Mouse (Mus musculus): ENCODE data around the gene Cd19. TPM values are rescaled to one million over a fixed set of nuclear protein-coding genes. Genes with fewer than 3 reads are reported as not detected.

The Cd19 gene
- not detected in 2 replicates for total RNA-seq (2017)

DNA sequence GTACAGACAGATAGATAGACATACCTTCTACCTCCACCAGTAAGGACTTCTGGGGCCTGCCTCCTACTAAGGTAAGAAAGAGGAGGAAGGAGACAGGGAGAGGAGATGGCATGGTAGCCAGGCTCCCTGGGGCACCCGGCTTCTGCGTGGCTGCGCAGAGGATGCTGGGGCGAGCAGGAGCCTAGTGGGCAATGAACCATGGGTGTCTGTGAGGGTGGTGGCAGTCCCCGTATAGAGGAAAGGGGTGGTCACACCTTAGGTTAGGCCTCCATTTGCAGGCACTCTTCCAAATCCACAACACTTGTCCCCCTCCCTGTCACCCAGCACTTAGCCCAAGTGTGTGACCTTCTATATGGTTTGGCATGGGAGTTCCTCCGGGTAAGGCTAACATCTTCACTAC is at the start of gene Cd19:
Gene Cd19 (minus strand): TSS at position 165 of the 400 bp plus-strand sequence.
- no peak for ATAC-seq (replicated peaks in 1 of 2; ENCODE audit: insufficient read depth in 1 of 2, low FRiP score in 2 of 2, low TSS enrichment in 1 of 2, low read depth in 1 of 2, poor library complexity in 2 of 2, severe bottlenecking in 2 of 2)

DNA sequence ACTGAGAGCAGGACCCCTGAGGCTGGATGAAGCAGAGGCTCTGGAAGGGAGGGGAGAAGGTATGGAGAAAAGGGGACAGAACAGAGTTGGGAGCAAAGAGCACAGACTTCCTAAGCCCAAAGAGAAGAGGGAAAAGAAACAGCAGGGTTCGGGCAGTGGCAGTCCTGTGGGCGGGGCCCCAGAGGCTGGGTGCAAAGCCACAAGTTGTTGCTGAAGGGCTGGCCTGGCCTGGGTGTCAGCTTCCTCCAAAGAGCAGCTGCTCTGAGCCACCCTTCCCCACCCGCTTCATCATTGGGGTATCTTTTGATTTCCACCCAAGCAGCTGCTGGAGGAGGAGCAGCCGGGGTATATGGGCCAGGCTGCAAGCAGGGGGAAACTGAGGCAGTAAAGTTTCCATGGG is 49.4 kb upstream of the Cd19 start:
- ATAC-seq (replicated peaks in 1 of 2; ENCODE audit: insufficient read depth in 1 of 2, low FRiP score in 2 of 2, low TSS enrichment in 1 of 2, low read depth in 1 of 2, poor library complexity in 2 of 2, severe bottlenecking in 2 of 2), result peak; percentile 72 to 81

- ATAC-seq (replicated peaks in 1 of 2; ENCODE audit: insufficient read depth in 1 of 2, low FRiP score in 2 of 2, low TSS enrichment in 1 of 2, low read depth in 1 of 2, poor library complexity in 2 of 2, severe bottlenecking in 2 of 2), result no peak
Observed at GRCm38 (mm10) chr7:126463547-126463946, 48.9 kb upstream of the Cd19 start.

GRCm38 (mm10) chr7:126463004-126463403 is 48.3 kb upstream of the Cd19 start, which contains the start of gene Atp2a1:
TSS of gene Atp2a1 (minus strand) at chr7:126463108.
- ATAC-seq (replicated peaks in 1 of 2; ENCODE audit: insufficient read depth in 1 of 2, low FRiP score in 2 of 2, low TSS enrichment in 1 of 2, low read depth in 1 of 2, poor library complexity in 2 of 2, severe bottlenecking in 2 of 2), result no peak

DNA sequence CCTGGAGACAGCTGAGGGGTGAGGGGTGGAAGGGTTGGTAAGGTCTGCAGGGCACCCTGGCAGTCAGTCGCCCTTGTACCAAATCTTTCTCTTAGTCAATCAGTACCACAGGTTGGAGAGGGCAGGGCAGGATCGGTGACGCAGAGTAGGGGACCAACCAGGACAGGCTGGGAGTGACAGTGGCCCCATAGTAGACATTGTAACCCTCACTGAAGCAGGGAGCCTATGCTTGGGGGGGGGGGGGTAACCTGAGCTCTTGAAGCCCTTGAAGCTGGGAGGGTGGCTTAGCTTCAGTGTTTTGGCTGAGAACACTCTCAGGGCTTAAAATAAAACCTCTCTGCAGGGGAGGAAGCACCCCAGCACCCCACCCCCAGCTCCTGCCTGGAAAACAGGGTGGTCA is 46.9 kb upstream of the Cd19 start:
- ATAC-seq (replicated peaks in 1 of 2; ENCODE audit: insufficient read depth in 1 of 2, low FRiP score in 2 of 2, low TSS enrichment in 1 of 2, low read depth in 1 of 2, poor library complexity in 2 of 2, severe bottlenecking in 2 of 2), result no peak

DNA sequence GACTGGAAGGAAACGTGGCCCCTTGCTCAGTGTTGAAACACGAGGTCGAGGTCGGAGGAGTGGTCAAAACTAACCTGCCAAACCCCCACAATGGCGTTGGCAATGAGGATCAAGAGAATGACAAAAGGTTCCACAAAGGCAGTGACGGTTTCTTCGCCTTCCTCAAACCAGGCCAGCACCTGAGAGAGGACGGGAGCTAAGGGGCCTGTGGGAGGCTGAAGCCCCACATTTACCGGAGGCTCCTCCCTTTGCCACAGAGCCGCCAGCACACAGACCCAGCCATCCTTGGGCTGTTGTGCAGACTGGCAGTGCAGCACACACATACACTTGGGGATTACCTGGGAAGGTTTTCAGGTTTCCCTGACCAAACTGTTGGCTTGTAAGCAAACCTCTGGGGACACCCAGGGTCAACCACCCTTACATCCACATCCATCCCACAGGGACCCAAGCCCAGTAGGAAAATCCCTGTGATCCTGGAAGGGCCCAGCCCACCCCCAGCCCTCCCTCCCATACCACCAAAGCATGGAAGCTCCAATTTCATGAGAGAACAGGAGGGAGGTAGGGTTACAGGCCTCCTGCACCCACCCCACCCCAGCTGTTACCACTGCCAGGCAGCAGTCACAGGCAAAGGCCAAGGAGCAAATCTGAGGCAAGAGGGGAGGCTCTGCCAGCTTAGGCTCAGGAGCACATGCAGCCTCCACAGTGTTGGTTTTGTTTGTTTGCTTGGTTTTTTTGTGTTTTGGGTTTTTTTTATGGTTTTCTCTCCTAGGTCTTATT is 46.1 kb upstream of the Cd19 start:
- ATAC-seq (replicated peaks in 1 of 2; ENCODE audit: insufficient read depth in 1 of 2, low FRiP score in 2 of 2, low TSS enrichment in 1 of 2, low read depth in 1 of 2, poor library complexity in 2 of 2, severe bottlenecking in 2 of 2), result no peak

DNA sequence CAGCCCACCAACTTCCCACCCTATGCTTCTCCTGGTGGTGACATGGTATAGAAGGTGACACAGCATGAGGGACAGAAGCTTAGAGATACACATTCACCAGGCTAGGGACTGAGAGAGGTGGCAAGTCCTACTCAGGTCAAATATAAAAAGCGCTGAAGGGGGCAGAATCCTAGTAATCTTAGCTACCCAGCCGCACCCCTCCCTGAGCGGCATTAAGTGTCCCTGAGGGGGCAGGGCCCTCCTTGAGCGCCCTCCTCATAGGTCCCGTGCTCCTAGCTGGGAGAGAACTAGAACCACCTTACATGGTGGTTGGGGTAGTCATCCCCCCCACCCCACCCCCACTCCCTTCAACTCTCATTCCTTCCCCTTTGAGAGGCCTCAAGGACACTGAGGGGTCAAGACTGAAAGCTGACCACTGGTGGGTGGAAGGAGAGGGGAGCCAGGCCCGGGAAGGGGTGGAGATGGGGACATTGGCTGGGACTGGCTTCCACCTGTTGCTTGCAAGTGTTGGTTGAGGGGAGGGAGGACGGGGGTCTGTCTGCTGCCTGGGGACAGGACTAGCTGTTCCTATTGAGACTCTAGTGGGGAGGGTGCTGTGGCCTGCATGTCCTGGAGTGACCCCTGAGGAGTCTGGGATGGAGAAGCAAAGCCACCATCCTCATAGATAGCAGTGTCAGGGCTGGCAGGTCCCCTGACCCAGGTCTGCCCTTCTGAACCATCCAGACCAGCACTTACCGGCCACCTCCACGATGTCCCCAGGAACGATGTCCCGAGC is 44.3 kb upstream of the Cd19 start:
- no peak for ATAC-seq (replicated peaks in 1 of 2; ENCODE audit: insufficient read depth in 1 of 2, low FRiP score in 2 of 2, low TSS enrichment in 1 of 2, low read depth in 1 of 2, poor library complexity in 2 of 2, severe bottlenecking in 2 of 2)

DNA sequence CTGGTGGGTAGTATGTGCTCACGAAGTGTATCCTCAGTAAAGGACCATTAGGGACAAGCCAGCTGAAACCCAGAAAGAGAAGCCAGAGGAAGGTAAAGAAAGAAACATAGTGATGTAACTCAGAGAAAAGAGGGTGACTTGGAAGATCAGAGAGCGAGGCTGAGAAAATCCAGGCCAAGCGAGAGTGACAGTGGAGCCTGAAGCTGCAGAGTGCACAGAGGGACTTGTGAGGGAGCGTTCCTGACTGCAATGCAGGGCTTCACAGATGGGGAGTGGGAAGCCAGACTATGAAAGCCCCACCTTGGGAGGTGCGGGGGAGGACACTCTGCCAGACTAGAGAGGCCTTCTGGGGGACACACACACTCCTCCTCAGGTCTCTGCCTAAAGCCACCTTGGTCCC is 43.5 kb upstream of the Cd19 start:
- ATAC-seq (replicated peaks in 1 of 2; ENCODE audit: insufficient read depth in 1 of 2, low FRiP score in 2 of 2, low TSS enrichment in 1 of 2, low read depth in 1 of 2, poor library complexity in 2 of 2, severe bottlenecking in 2 of 2), result no peak

GRCm38 (mm10) chr7:126456382-126457266 is 41.9 kb upstream of the Cd19 start:
- ATAC-seq (replicated peaks in 1 of 2; ENCODE audit: insufficient read depth in 1 of 2, low FRiP score in 2 of 2, low TSS enrichment in 1 of 2, low read depth in 1 of 2, poor library complexity in 2 of 2, severe bottlenecking in 2 of 2), result peak in 1 of 2 experiments; percentile 4; a peak in 2 of 4 replicates

DNA sequence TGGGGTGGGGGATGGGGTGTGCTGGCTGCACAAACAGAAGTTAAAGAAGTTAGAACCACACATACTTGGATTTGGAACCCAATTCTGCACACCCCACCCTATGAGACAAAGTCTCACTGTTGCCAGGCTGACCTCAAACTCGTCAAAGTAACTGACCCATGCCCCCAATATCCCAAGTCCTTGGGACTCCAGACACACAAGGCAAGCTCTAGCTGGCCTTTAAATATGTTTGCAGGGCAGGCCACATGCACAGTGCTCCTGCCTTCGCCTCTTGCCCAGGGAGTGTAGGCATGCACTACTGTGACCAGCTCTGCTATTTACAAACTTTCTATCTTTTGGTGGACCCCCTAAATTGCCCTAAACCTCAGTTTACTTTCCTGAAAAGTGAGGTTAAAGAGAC is 40.6 kb upstream of the Cd19 start:
- no peak for ATAC-seq (replicated peaks in 1 of 2; ENCODE audit: insufficient read depth in 1 of 2, low FRiP score in 2 of 2, low TSS enrichment in 1 of 2, low read depth in 1 of 2, poor library complexity in 2 of 2, severe bottlenecking in 2 of 2)

GRCm38 (mm10) chr7:126453861-126454260 is 39.2 kb upstream of the Cd19 start:
- no peak for ATAC-seq (replicated peaks in 1 of 2; ENCODE audit: insufficient read depth in 1 of 2, low FRiP score in 2 of 2, low TSS enrichment in 1 of 2, low read depth in 1 of 2, poor library complexity in 2 of 2, severe bottlenecking in 2 of 2)

DNA sequence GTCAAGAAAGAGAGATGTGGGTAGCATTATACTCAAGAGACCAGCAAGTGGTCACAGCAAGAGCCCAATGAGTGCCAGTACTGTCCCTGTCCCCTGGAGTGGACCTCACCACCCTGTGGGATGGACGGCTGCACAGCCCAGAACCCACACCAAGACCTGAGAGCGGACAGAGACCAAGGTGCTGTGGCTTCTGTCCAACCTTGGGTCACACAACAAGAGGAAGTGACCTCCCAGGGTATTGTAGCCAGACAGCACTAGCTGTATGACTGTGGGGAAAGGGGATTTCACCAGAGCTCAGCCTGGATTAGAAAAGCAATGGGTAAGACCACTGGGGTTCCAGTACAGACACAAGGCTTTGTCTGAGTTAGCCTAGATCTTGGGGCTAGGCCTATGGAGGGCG is 37.6 kb upstream of the Cd19 start:
- no peak for ATAC-seq (replicated peaks in 1 of 2; ENCODE audit: insufficient read depth in 1 of 2, low FRiP score in 2 of 2, low TSS enrichment in 1 of 2, low read depth in 1 of 2, poor library complexity in 2 of 2, severe bottlenecking in 2 of 2)

DNA sequence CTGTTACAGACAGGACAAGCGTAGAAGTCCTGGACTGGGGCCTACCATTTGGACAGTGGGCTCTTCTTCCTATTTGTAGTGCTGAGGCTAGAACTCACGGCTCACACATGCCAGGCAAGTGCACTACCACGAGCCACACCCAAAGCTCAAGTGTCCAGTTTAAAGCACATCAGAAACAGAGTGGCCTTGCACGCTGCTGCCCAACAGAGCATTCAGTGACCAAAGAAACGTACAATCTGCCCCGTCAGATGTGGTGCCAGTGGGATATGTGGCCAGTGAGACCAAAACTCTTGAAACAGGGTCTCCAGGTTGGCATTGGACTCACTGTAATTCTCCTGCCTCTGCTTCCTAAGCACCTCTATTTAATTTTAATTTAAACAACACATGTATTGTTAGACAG is 36.0 kb upstream of the Cd19 start:
- ATAC-seq (replicated peaks in 1 of 2; ENCODE audit: insufficient read depth in 1 of 2, low FRiP score in 2 of 2, low TSS enrichment in 1 of 2, low read depth in 1 of 2, poor library complexity in 2 of 2, severe bottlenecking in 2 of 2), result no peak

DNA sequence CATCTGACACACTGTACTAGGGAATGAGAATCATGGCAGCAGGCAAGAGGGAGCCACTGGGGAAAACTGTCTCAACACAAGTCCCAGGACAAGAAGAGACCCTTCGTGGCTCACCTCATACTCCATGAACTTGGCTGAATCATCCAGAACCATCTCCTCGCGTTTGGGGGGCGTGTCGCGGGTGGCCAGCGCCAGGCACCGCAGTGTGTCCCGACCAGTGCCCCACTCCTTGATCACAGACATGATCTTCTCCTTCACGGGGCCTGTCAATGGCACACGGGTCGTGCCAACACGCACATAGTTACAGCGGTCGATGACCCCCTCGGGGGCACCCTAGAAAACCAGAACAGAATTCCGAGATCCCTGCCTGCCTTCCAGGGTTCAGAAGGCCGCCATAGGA is 35.3 kb upstream of the Cd19 start:
- ATAC-seq (replicated peaks in 1 of 2; ENCODE audit: insufficient read depth in 1 of 2, low FRiP score in 2 of 2, low TSS enrichment in 1 of 2, low read depth in 1 of 2, poor library complexity in 2 of 2, severe bottlenecking in 2 of 2), result no peak

DNA sequence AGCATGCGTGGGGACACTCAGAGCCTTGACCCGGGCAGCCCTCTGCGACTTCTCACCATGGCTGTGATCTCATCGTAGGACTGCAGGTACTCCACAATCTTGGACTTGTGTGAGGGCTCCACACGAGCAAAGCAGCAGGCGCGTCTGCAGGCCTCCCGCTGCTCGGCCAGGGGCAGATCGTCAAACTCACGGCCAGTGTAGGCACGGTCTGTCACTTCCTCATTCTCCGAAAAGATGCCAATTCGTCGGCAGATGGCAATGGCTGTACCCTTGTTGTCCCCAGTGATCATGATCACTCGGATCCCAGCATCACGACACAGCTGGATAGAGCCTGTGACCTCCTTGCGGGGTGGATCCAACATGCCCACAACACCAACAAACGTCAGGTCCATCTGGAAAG is 33.8 kb upstream of the Cd19 start:
- ATAC-seq (replicated peaks in 1 of 2; ENCODE audit: insufficient read depth in 1 of 2, low FRiP score in 2 of 2, low TSS enrichment in 1 of 2, low read depth in 1 of 2, poor library complexity in 2 of 2, severe bottlenecking in 2 of 2), result peak; percentile 29 to 66; a peak in 2 of 4 replicates

DNA sequence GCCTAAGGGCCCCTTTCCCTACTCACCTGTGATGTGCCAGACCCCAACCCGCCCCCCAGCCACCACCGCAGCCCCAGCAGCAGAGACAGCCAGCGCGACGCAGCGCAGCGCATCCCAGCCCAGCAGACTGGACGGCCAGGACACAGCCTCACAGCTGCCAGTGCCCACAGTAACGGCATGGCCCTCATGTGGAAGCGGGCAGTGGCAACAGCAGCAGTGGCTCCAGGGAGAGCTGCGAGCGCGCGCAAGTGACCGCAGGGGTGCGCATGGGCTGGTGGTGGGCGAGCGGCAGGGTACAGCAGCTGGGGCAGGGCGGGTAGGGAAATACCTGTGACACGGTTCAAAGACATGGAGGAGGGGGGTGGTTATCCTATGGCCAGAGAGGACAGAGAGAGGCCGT is 31.5 kb upstream of the Cd19 start:
- ATAC-seq (replicated peaks in 1 of 2; ENCODE audit: insufficient read depth in 1 of 2, low FRiP score in 2 of 2, low TSS enrichment in 1 of 2, low read depth in 1 of 2, poor library complexity in 2 of 2, severe bottlenecking in 2 of 2), result no peak

DNA sequence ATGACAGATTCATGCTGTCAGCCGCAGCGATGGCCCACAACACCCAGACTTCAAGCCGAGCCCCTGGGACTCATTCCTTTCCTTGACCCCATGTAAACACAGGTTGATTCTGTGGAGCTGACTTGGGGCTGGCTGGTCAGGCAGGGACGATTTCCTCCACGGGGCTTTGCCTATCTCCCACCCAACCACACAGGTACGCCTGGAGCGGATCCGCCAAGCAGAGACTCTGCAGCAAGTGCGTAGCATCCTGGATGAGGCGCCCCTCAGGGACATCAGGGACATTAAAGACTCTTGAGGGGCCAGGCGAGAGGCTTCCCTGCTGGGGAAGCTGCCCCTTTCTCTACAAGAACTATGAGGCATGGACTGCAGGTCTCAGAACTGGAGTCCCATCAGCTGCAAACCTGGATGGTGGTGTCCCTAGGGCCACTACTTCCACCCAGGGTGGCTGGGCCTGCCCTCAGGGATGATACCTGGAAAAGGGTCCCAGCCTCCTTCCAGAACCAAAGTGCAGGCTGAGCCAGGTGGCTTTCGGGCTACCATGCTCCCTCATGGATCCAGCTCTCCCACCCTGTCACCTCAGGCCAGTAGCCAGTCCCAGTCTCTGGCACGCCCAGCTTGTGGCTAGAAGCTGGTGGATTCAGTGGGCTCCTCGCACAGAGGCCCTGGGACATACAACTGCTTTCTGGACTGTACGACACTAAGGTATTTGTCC is 30.6 kb upstream of the Cd19 start:
- no peak for ATAC-seq (replicated peaks in 1 of 2; ENCODE audit: insufficient read depth in 1 of 2, low FRiP score in 2 of 2, low TSS enrichment in 1 of 2, low read depth in 1 of 2, poor library complexity in 2 of 2, severe bottlenecking in 2 of 2)

Measured in hematopoietic stem cell, adult 5-6 weeks (primary cell).